Mouse (Mus musculus): ENCODE data around the gene Muc13. TPM values are rescaled to one million over a fixed set of nuclear protein-coding genes. Genes with fewer than 3 reads are reported as not detected.

The Muc13 gene
- polyA plus RNA-seq, 1 experiment, result 5.5 TPM

GRCm38 (mm10) chr16:33784547-33784946 is 9.3 kb upstream of the Muc13 start:
- no peak for DNase-seq
- WGBS, result 61% methylated on average over 1 of the region's 1 CpGs
- no peaks in the 10 kb centered on the region for H3K36me3 ChIP-seq (ENCODE audit: control insufficient read depth, insufficient read depth, low read length)
- no peak overlapping the region for H3K27ac ChIP-seq (ENCODE audit: control insufficient read depth, insufficient read depth, low read length)
- TF ChIP-seq POLR2A (IDR thresholded peaks at IDR 0.05; ENCODE audit: control insufficient read depth, extremely low read depth, insufficient read depth, low read length, poor library complexity) (no peak), CTCF (IDR thresholded peaks at IDR 0.05; ENCODE audit: borderline replicate concordance, control insufficient read depth, extremely low read depth, insufficient read depth, low read length, poor library complexity) (no peak)
- peaks cover 3% of the 10 kb centered on the region for H3K4me1 ChIP-seq (replicated peaks; ENCODE audit: control insufficient read depth, insufficient read depth, low read length)
- H3K4me3 ChIP-seq (ENCODE audit: control insufficient read depth, insufficient read depth, low read length), result no peak overlapping the region
- no peaks in the 10 kb centered on the region for H3K27me3 ChIP-seq (ENCODE audit: control insufficient read depth, insufficient read depth, low read length)

GRCm38 (mm10) chr16:33785092-33785704 is 8.6 kb upstream of the Muc13 start:
- WGBS, result 30% methylated on average over 8 of the region's 8 CpGs
- TF ChIP-seq POLR2A (IDR thresholded peaks at IDR 0.05; ENCODE audit: control insufficient read depth, extremely low read depth, insufficient read depth, low read length, poor library complexity) (no peak), CTCF (IDR thresholded peaks at IDR 0.05; ENCODE audit: borderline replicate concordance, control insufficient read depth, extremely low read depth, insufficient read depth, low read length, poor library complexity) (no peak)
- DNase-seq, result no peak
- H3K27me3 ChIP-seq (ENCODE audit: control insufficient read depth, insufficient read depth, low read length), result no peaks in the 10 kb centered on the region
- H3K36me3 ChIP-seq (ENCODE audit: control insufficient read depth, insufficient read depth, low read length), result no peaks in the 10 kb centered on the region
- no peak overlapping the region for H3K4me3 ChIP-seq (ENCODE audit: control insufficient read depth, insufficient read depth, low read length)
- no peak overlapping the region for H3K27ac ChIP-seq (ENCODE audit: control insufficient read depth, insufficient read depth, low read length)
- peaks cover 3% of the 10 kb centered on the region for H3K4me1 ChIP-seq (replicated peaks; ENCODE audit: control insufficient read depth, insufficient read depth, low read length)

GRCm38 (mm10) chr16:33786657-33787390 is 7.0 kb upstream of the Muc13 start:
- WGBS, result 84% methylated on average over 7 of the region's 7 CpGs
- no peak for DNase-seq
- H3K27me3 ChIP-seq (ENCODE audit: control insufficient read depth, insufficient read depth, low read length), result no peaks in the 10 kb centered on the region
- H3K4me1 ChIP-seq (replicated peaks; ENCODE audit: control insufficient read depth, insufficient read depth, low read length), result peaks cover 3% of the 10 kb centered on the region
- H3K36me3 ChIP-seq (ENCODE audit: control insufficient read depth, insufficient read depth, low read length), result no peaks in the 10 kb centered on the region
- no peak overlapping the region for H3K27ac ChIP-seq (ENCODE audit: control insufficient read depth, insufficient read depth, low read length)
- TF ChIP-seq POLR2A (IDR thresholded peaks at IDR 0.05; ENCODE audit: control insufficient read depth, extremely low read depth, insufficient read depth, low read length, poor library complexity), result no peak
- TF ChIP-seq CTCF (IDR thresholded peaks at IDR 0.05; ENCODE audit: borderline replicate concordance, control insufficient read depth, extremely low read depth, insufficient read depth, low read length, poor library complexity), result no peak
- H3K4me3 ChIP-seq (ENCODE audit: control insufficient read depth, insufficient read depth, low read length), result no peak overlapping the region

- Histone ChIP-seq H3K4me1 (replicated peaks; ENCODE audit: control insufficient read depth, insufficient read depth, low read length) (peaks cover 19% of the 10 kb centered on the region), H3K27ac (ENCODE audit: control insufficient read depth, insufficient read depth, low read length) (no peak overlapping the region), H3K27me3 (ENCODE audit: control insufficient read depth, insufficient read depth, low read length) (no peaks in the 10 kb centered on the region), H3K36me3 (ENCODE audit: control insufficient read depth, insufficient read depth, low read length) (no peaks in the 10 kb centered on the region), H3K4me3 (ENCODE audit: control insufficient read depth, insufficient read depth, low read length) (no peak overlapping the region)
- WGBS, result 21% methylated on average over 4 of the region's 4 CpGs
- no peak for TF ChIP-seq POLR2A (IDR thresholded peaks at IDR 0.05; ENCODE audit: control insufficient read depth, extremely low read depth, insufficient read depth, low read length, poor library complexity)
- no peak for TF ChIP-seq CTCF (IDR thresholded peaks at IDR 0.05; ENCODE audit: borderline replicate concordance, control insufficient read depth, extremely low read depth, insufficient read depth, low read length, poor library complexity)
- no peak for DNase-seq
Observed at GRCm38 (mm10) chr16:33795106-33795505, 1.3 kb downstream of the Muc13 start.

- TF ChIP-seq CTCF (IDR thresholded peaks at IDR 0.05; ENCODE audit: borderline replicate concordance, control insufficient read depth, extremely low read depth, insufficient read depth, low read length, poor library complexity) (no peak), POLR2A (IDR thresholded peaks at IDR 0.05; ENCODE audit: control insufficient read depth, extremely low read depth, insufficient read depth, low read length, poor library complexity) (no peak)
- Histone ChIP-seq H3K27me3 (ENCODE audit: control insufficient read depth, insufficient read depth, low read length) (no peaks in the 10 kb centered on the region), H3K4me3 (ENCODE audit: control insufficient read depth, insufficient read depth, low read length) (no peak overlapping the region), H3K36me3 (ENCODE audit: control insufficient read depth, insufficient read depth, low read length) (no peaks in the 10 kb centered on the region), H3K27ac (ENCODE audit: control insufficient read depth, insufficient read depth, low read length) (no peak overlapping the region), H3K4me1 (replicated peaks; ENCODE audit: control insufficient read depth, insufficient read depth, low read length) (peaks cover 19% of the 10 kb centered on the region)
- DNase-seq, result no peak
- WGBS, result 10% methylated on average over 6 of the region's 6 CpGs
Observed at GRCm38 (mm10) chr16:33795887-33796286, 2.0 kb downstream of the Muc13 start.

- no peak for DNase-seq
- no peaks in the 10 kb centered on the region for H3K27me3 ChIP-seq (ENCODE audit: control insufficient read depth, insufficient read depth, low read length)
- no peaks in the 10 kb centered on the region for H3K36me3 ChIP-seq (ENCODE audit: control insufficient read depth, insufficient read depth, low read length)
- WGBS, result 55% methylated on average over 3 of the region's 3 CpGs
- no peak overlapping the region for H3K27ac ChIP-seq (ENCODE audit: control insufficient read depth, insufficient read depth, low read length)
- H3K4me1 ChIP-seq (replicated peaks; ENCODE audit: control insufficient read depth, insufficient read depth, low read length), result peaks cover 19% of the 10 kb centered on the region
- no peak overlapping the region for H3K4me3 ChIP-seq (ENCODE audit: control insufficient read depth, insufficient read depth, low read length)
- no peak for TF ChIP-seq POLR2A (IDR thresholded peaks at IDR 0.05; ENCODE audit: control insufficient read depth, extremely low read depth, insufficient read depth, low read length, poor library complexity)
- no peak for TF ChIP-seq CTCF (IDR thresholded peaks at IDR 0.05; ENCODE audit: borderline replicate concordance, control insufficient read depth, extremely low read depth, insufficient read depth, low read length, poor library complexity)
Observed at GRCm38 (mm10) chr16:33796756-33797155, 2.9 kb downstream of the Muc13 start.
